Comparison of ENCODE assay signal across 12 mouse cellular contexts in the genomic region with DNA sequence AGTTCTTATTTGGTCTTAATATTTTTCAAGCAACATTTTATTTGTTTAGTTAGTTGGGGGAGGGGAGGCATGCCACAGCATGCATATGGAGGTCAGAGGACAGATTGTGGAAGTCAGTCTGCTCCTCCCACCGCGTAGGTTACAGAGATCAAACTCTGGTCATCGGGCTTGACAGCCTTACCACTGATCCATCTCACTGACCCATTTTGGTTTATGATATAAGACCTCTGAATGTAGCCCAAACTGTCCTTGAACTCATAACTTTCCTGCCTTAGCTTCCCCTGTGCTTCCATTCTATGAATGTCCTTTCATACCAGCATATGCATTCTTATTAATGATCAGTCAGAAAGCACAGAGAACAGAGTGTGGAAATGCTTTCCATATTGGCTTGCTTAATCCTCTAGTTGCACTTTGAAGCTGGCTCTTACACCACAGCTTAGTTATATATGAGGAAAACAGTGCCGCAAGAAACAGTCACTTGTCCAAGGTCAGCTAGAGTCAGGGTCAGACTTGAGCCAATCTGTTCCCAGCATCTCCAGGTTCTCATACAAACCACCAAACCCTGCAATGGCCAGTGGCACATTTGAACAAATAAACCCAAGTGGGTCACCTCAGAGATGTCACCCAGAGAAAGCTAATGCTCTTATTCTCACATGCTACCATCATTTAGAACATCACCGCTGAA.
DNase-seq lines count a peak whose midpoint lies in the region; ATAC-seq and TF ChIP-seq lines count a peak whose summit lies in the region.
"Had no signal": no experiment of that assay in that cellular context is flagged by ENCODE, and none has a peak within 500 bp of the region (broad histone marks: within the 10 kb centered on the region; RNA-seq: fewer than 3 reads in every experiment).

No protein-coding gene starts in this region.

- H3K4me1 ChIP-seq in heart, adult 2 months (ENCODE audit: control insufficient read depth, insufficient read depth, low read length): peaks cover 21% of the 10 kb centered on the region
- peaks cover 40% of the 10 kb centered on the region for H3K4me1 ChIP-seq in heart, embryonic 12.5 days (replicated peaks)
- peaks cover 29% of the 10 kb centered on the region for H3K4me1 ChIP-seq in forebrain, embryonic 13.5 days
- peaks cover 67% of the 10 kb centered on the region for H3K4me1 ChIP-seq in midbrain, embryonic 13.5 days (replicated peaks)

- TF ChIP-seq EP300 in heart, adult 2 months (IDR thresholded peaks at IDR 0.05; ENCODE audit: insufficient read depth, low read depth, low read length): no peak

- ATAC-seq in heart, embryonic 12.5 days (ENCODE audit: insufficient number of reproducible peaks, low FRiP score): no peak
- ATAC-seq in forebrain, embryonic 13.5 days: no peak
- ATAC-seq in midbrain, embryonic 13.5 days: no peak
- ATAC-seq in frontal cortex, adult (ENCODE audit: low TSS enrichment): no peak

- intact Hi-C loops in heart, adult 2 months (cut with DNase I): no loop called here
- intact Hi-C loops in heart, postnatal 14 days (cut with DNase I): loop anchor here (2.0 kb wide), 1 partner anchor 13 kb away; no protein-coding TSS in a partner anchor

- H3K9ac ChIP-seq in heart, adult 2 months (ENCODE audit: low read depth, low read length): no peak overlapping the region
- no peak overlapping the region for H3K9ac ChIP-seq in heart, embryonic 12.5 days
- H3K9ac ChIP-seq in forebrain, embryonic 13.5 days: peak overlapping the region; percentile 50; the same call in 1 of the 2 replicates
- H3K9ac ChIP-seq in midbrain, embryonic 13.5 days (replicated peaks): peak overlapping the region; percentile 59; the same call in 1 of the 2 replicates
- H3K9ac ChIP-seq: limb, embryonic 12.5 days had no signal

- no peak for TF ChIP-seq CTCF in heart, adult 2 months (IDR thresholded peaks at IDR 0.05)

- no peaks in the 10 kb centered on the region for H3K9me3 ChIP-seq in heart, embryonic 12.5 days (replicated peaks)
- H3K9me3 ChIP-seq in forebrain, embryonic 13.5 days (replicated peaks): no peaks in the 10 kb centered on the region
- H3K9me3 ChIP-seq in midbrain, embryonic 13.5 days: no peaks in the 10 kb centered on the region
- H3K9me3 ChIP-seq: limb, embryonic 12.5 days had no signal

- no peak overlapping the region for H3K4me2 ChIP-seq in heart, embryonic 12.5 days
- H3K4me2 ChIP-seq in forebrain, embryonic 13.5 days: peak overlapping the region; percentile 59
- H3K4me2 ChIP-seq in midbrain, embryonic 13.5 days (replicated peaks): peak overlapping the region; percentile 55
- H3K4me2 ChIP-seq: limb, embryonic 12.5 days had no signal

- 76% methylated on average over 5 of the region's 5 CpGs for WGBS in heart, adult 2 months
- WGBS in heart, embryonic 12.5 days: 79% methylated on average over 5 of the region's 5 CpGs
- 88% methylated on average over 5 of the region's 5 CpGs for WGBS in forebrain, embryonic 13.5 days
- 87% methylated on average over 5 of the region's 5 CpGs for WGBS in midbrain, embryonic 13.5 days

- peaks cover 10% of the 10 kb centered on the region for H3K79me2 ChIP-seq in heart, adult 2 months (replicated peaks; ENCODE audit: control insufficient read depth, insufficient read depth, low read length)

- DNase-seq in heart, adult 2 months: no peak
- DNase-seq in adrenal gland, postnatal 14 days: peak; percentile 57
- DNase-seq in urinary bladder, postnatal 14 days (ENCODE audit: low spot score): no peak
- no peak for DNase-seq in heart, postnatal 14 days
- DNase-seq: embryo, embryonic 11 days; heart, postnatal 4 days; kidney, postnatal 4 days had no signal

- H3K36me3 ChIP-seq in heart, adult 2 months (ENCODE audit: control insufficient read depth, insufficient read depth, low read length): peaks cover 19% of the 10 kb centered on the region
- no peaks in the 10 kb centered on the region for H3K36me3 ChIP-seq in heart, embryonic 12.5 days
- no peaks in the 10 kb centered on the region for H3K36me3 ChIP-seq in forebrain, embryonic 13.5 days (ENCODE audit: poor library complexity, severe bottlenecking)
- no peaks in the 10 kb centered on the region for H3K36me3 ChIP-seq in midbrain, embryonic 13.5 days
- H3K36me3 ChIP-seq: limb, embryonic 12.5 days had no signal

- H3K27me3 ChIP-seq in heart, adult 2 months (ENCODE audit: control insufficient read depth, insufficient read depth, low read length): no peaks in the 10 kb centered on the region
- no peaks in the 10 kb centered on the region for H3K27me3 ChIP-seq in heart, embryonic 12.5 days (replicated peaks)
- no peaks in the 10 kb centered on the region for H3K27me3 ChIP-seq in forebrain, embryonic 13.5 days
- H3K27me3 ChIP-seq in midbrain, embryonic 13.5 days: no peaks in the 10 kb centered on the region
- H3K27me3 ChIP-seq: limb, embryonic 12.5 days had no signal

- H3K4me3 ChIP-seq in heart, adult 2 months: no peak overlapping the region
- H3K4me3 ChIP-seq in heart, embryonic 12.5 days: no peak overlapping the region
- H3K4me3 ChIP-seq in forebrain, embryonic 13.5 days: peak overlapping the region; percentile 39
- H3K4me3 ChIP-seq in midbrain, embryonic 13.5 days (replicated peaks): peak overlapping the region; percentile 40
- H3K4me3 ChIP-seq: limb, embryonic 12.5 days had no signal

- TF ChIP-seq POLR2A in heart, adult 2 months (IDR thresholded peaks at IDR 0.05; ENCODE audit: insufficient read depth, low read depth, low read length): no peak

- peak overlapping the region; percentile 88 for H3K27ac ChIP-seq in heart, adult 2 months
- no peak overlapping the region for H3K27ac ChIP-seq in heart, embryonic 12.5 days (ENCODE audit: poor library complexity, severe bottlenecking)
- peak overlapping the region; percentile 57; the same call in 1 of the 2 replicates for H3K27ac ChIP-seq in forebrain, embryonic 13.5 days
- H3K27ac ChIP-seq in midbrain, embryonic 13.5 days: peak overlapping the region; percentile 72
- H3K27ac ChIP-seq: limb, embryonic 12.5 days had no signal

Comparison
In these comparisons a context has a peak if more than half of its experiments do, and no peak if none do; other contexts are left out.
1. H3K4me3 ChIP-seq: peak in forebrain, embryonic 13.5 days (single experiment) and midbrain, embryonic 13.5 days (single experiment); none in heart, adult 2 months (single experiment) and heart, embryonic 12.5 days (single experiment).
2. H3K9ac ChIP-seq: peak in forebrain, embryonic 13.5 days (single experiment) and midbrain, embryonic 13.5 days (single experiment); none in heart, adult 2 months (single experiment) and heart, embryonic 12.5 days (single experiment).